Mouse (Mus musculus): ENCODE measurements around the gene Hint1.

DNA sequence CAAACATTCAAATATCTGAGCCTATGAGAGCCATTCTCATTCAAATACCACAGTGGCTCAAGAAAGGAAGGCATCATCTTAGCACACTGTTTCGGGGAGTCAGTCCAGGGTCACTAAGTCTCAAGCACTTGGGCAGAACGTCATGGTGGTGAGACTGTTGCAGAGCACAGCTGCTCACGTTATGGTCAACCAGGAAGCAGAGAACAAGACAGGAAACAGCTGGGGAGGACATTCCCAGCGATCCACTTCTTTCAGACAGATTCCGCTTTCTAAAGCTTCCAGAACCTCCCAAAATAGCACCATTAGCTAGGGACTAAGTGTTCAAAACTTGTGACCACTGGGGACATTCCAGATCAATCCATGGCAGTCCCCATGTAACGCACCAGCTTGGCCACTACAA lies 21.7 kb downstream of the Hint1 start:
- TF ChIP-seq RCOR1 (conservative IDR thresholded peaks at IDR 0.05; ENCODE audit: low read depth, low read length) (no peak), CTCF (conservative IDR thresholded peaks at IDR 0.05 in 1 of 2, IDR thresholded peaks at IDR 0.05 in 1 of 2; ENCODE audit: low read depth in 2 of 2, low read length in 2 of 2) (no peak), ZC3H11A (IDR thresholded peaks at IDR 0.05; ENCODE audit: low read depth, low read length) (no peak), POLR2A (IDR thresholded peaks at IDR 0.05; ENCODE audit: low read depth, low read length) (no peak), CHD1 (IDR thresholded peaks at IDR 0.05; ENCODE audit: low read depth, low read length) (no peak), NRF1 (IDR thresholded peaks at IDR 0.05; ENCODE audit: low read depth, low read length) (no peak), TCF12 (IDR thresholded peaks at IDR 0.05; ENCODE audit: low read depth, low read length) (no peak), ZKSCAN1 (IDR thresholded peaks at IDR 0.05; ENCODE audit: borderline replicate concordance, low read depth, low read length) (no peak), USF2 (conservative IDR thresholded peaks at IDR 0.05; ENCODE audit: low read depth, low read length) (no peak), MEF2A (IDR thresholded peaks at IDR 0.05; ENCODE audit: borderline replicate concordance, low read depth, low read length) (no peak), JUND (conservative IDR thresholded peaks at IDR 0.05; ENCODE audit: low read depth, low read length) (no peak)

Measured in CH12.LX (cell line).